Mouse (Mus musculus) mature B cell (primary cell): Measurements from ENCODE around the gene Sh3glb2.

Experiments used
- in situ Hi-C: fragments of 300-500 bp; cut with MboI; formaldehyde crosslinking; loops from 2 replicates; pipeline ENCODE4 v1.14.3; 2019

Gene Sh3glb2

GRCm38 (mm10) chr2:30380564-30381376, 21.6 kb upstream of the Sh3glb2 start:
- in situ Hi-C loops: no loop called here

DNA sequence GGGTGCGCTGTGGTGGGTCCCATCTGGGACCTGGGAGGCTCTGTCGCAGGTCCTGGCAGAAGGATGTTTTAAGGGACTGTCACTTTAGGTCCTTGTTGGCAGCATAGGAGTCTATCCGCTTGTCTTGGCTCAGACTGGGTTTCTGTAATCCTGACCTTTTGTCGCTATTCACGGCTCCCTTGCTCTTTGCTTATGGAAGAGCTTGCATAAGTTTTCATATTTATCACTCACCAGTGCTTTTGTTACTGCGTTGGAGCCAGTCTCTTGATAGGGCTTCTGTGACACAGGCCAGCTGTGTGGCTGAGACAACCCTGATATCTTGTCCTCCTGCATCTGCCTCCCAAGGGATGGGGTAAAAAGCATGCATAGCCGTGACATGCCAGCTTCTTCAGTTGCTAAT, 20.2 kb upstream of the Sh3glb2 start:
- in situ Hi-C loops: no loop called here

GRCm38 (mm10) chr2:30377721-30378120, 18.6 kb upstream of the Sh3glb2 start:
- in situ Hi-C loops: no loop called here

GRCm38 (mm10) chr2:30375893-30376292, 16.8 kb upstream of the Sh3glb2 start:
- in situ Hi-C loops: no loop called here

DNA sequence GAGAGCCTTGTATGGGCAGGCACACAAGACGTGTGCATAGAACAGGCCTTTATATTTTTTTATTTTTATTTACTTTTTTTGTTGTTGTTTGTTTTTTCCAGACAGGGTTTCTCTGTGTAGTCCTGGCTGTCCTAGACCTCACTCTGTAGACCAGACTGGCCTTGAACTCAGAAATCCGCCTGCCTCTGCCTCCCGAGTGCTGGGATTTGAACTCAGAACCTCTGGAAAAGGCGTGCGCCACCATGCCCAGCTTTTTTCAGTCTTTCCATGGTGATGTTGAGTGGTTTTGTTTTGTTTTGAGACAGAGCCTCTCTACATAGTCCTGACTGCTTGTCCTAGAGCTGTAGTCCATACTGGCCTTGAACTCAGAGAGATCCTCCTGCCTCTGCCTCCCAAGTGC, 13.6 kb upstream of the Sh3glb2 start:
- in situ Hi-C loops: no loop called here

- in situ Hi-C loops: no loop called here
Measured at GRCm38 (mm10) chr2:30371544-30371943, 12.4 kb upstream of the Sh3glb2 start.

GRCm38 (mm10) chr2:30366203-30366602, 7.1 kb upstream of the Sh3glb2 start:
- in situ Hi-C loops: no loop called here

GRCm38 (mm10) chr2:30365281-30366069, 6.3 kb upstream of the Sh3glb2 start:
- in situ Hi-C loops: no loop called here

- in situ Hi-C loops: no loop called here
Measured at GRCm38 (mm10) chr2:30363773-30364650, 4.9 kb upstream of the Sh3glb2 start, which contains the start of gene Miga2. TSS of gene Miga2 (plus strand) at chr2:30364233.

- in situ Hi-C loops: no loop called here
Measured at GRCm38 (mm10) chr2:30362865-30363264, 3.7 kb upstream of the Sh3glb2 start.

DNA sequence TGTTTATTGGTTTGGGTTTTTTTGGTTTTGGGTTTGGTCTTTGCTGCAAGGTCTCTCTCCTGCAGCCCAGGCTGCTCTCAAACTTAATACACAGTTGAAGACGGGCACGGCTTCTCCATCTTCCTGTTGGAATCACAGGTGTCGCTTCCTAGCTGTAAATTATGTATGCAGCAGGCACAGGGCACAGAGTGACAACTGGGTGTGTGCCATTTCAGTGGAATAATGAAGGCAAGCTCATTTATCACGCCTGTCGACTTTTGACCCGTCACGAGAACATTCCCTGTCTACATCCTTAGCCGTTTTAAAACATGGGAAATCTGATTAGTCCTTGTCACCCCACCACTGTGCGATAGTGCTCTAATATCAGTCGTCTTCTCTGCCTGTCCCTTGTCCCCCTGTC, 1.5 kb upstream of the Sh3glb2 start:
- in situ Hi-C loops: no loop called here

- in situ Hi-C loops: no loop called here
Measured at GRCm38 (mm10) chr2:30357552-30358510, 1.3 kb downstream of the Sh3glb2 start.

- in situ Hi-C loops: no loop called here
Measured at GRCm38 (mm10) chr2:30356906-30357305, 2.2 kb downstream of the Sh3glb2 start.

GRCm38 (mm10) chr2:30356266-30356665, 2.9 kb downstream of the Sh3glb2 start:
- in situ Hi-C loops: no loop called here

DNA sequence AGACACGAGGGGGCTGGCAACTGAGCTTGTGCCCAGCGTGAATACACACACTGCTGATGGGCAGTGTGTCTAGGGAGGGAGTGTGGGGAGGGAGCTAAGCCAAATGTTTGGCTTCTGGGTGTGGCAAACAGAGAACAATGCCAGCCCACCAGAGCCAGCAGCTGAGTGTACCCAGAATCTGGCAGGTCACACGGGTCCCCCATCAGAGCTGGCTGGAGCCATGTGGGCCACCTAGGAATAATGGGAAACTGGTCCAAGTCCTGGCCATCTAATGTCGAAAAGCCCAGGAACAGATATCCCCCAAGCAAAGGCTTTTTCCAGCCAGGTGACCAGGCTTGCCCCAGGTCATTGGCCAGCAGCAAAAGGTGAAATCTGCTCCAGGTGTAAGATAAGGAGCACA, 3.3 kb downstream of the Sh3glb2 start:
- in situ Hi-C loops: no loop called here

- in situ Hi-C loops: no loop called here
Measured at GRCm38 (mm10) chr2:30351149-30351548, 8.0 kb downstream of the Sh3glb2 start.

GRCm38 (mm10) chr2:30349196-30349595, 9.9 kb downstream of the Sh3glb2 start:
- in situ Hi-C loops: no loop called here

GRCm38 (mm10) chr2:30345971-30346676, 13.0 kb downstream of the Sh3glb2 start:
- in situ Hi-C loops: no loop called here

DNA sequence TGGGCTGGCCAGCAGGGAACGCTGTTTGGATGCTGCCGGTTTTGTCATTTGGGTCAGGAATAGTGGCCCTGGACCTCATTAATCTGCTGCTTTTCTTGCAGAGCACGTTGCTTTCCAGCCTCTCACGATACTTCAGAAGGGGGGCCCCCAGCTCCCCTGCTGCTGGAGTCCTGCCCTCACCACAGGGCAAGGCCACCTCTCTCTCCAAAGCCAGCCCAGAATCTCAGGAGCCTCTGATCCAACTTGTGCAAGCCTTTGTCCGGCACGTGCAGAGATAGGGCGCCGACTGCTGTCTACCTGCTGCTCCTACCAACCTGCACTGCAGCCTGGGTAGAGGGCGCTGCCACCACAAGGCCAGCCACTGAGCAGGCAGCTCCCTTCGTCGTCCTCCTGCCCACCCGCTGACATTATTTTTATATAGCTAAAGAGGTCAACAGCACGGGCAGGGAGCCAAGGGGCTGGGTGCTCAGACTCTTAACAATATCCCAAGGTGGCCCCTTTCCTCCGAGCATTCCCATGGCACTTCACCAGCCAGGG, 15.5 kb downstream of the Sh3glb2 start:
- in situ Hi-C loops: no loop called here

DNA sequence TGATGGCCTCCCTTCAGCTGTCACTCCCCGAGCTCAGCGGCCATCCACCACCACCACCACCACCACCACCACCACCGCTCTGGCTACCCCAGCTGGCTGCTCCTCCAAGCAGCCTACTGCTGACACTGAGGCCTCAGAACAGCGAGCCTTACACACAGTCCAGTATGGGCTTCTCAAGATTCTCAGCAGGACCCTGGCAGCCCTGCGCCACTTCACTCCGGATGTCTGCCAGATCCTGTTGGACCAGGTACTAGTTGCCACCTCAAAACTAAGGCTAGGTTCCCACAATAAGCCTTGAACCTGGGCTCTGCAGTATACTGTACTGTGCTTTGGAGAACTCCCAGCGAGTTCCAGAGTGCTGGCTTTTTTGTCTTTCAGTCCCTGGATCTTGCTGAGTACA, 16.6 kb downstream of the Sh3glb2 start:
- in situ Hi-C loops: no loop called here
